Mouse (Mus musculus): ENCODE data around the gene Tor1aip1.

DNA sequence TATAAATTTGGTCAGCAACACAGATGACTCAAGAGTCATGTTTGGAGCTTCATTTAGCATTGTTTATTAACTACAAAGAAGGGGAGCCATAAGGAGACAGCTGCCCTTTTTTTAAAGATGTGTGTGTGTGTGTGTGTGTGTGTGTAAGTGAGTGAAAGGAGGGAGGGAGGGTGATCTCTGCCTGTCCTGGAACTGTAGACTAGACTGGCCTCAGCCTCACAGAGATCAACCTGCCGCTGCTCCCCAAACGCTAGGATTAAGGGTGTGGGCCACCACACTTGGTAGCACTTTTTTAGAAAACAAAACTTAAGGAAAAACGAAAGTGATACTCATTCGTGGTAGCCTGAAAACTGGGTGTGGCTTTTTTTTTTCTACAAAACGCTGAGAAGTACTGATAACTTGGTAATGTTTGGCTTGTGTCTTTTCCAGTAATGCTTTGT, 884 bp upstream of the Tor1aip1 start:
- TF ChIP-seq CTCF (IDR thresholded peaks at IDR 0.05; ENCODE audit: low read depth) (no peak), EP300 (IDR thresholded peaks at IDR 0.05; ENCODE audit: low read depth) (peak; percentile 20; the same call in 1 of the 2 replicates)
